In genomic region chr12:106001775-106002174, GRCm38 (mm10) we compare ENCODE assay signal across 18 mouse cellular contexts. TPM values are rescaled to one million over a fixed set of nuclear protein-coding genes. Genes with fewer than 3 reads are reported as not detected.
DNase-seq lines count a peak whose midpoint lies in the region; ATAC-seq and TF ChIP-seq lines count a peak whose summit lies in the region.
"Had no signal": no experiment of that assay in that cellular context is flagged by ENCODE, and none has a peak within 500 bp of the region (broad histone marks: within the 10 kb centered on the region; RNA-seq: fewer than 3 reads in every experiment).

No protein-coding gene starts in this region.

- 25% methylated on average over 8 of the region's 8 CpGs for WGBS in forebrain, postnatal 0 days
- WGBS in forebrain, embryonic 12.5 days: 58% methylated on average over 8 of the region's 8 CpGs

- no peak overlapping the region for H3K27ac ChIP-seq in forebrain, postnatal 0 days (ENCODE audit: low read depth, low read length)
- H3K27ac ChIP-seq in forebrain, embryonic 12.5 days: no peak overlapping the region
- H3K27ac ChIP-seq: heart, embryonic 15.5 days; liver, embryonic 13.5 days; neural tube, embryonic 15.5 days; stomach, embryonic 15.5 days had no signal

- no peaks in the 10 kb centered on the region for H3K27me3 ChIP-seq in forebrain, postnatal 0 days (ENCODE audit: insufficient read depth, low read length)
- no peaks in the 10 kb centered on the region for H3K27me3 ChIP-seq in forebrain, embryonic 12.5 days
- H3K27me3 ChIP-seq: heart, embryonic 15.5 days; liver, embryonic 13.5 days; neural tube, embryonic 15.5 days; stomach, embryonic 15.5 days had no signal

- H3K4me1 ChIP-seq in forebrain, postnatal 0 days (ENCODE audit: insufficient read depth): no peaks in the 10 kb centered on the region
- no peaks in the 10 kb centered on the region; the same call in 1 of the 2 replicates for H3K4me1 ChIP-seq in forebrain, embryonic 12.5 days
- H3K4me1 ChIP-seq: heart, embryonic 15.5 days; stomach, embryonic 15.5 days had no signal

- H3K9ac ChIP-seq in forebrain, postnatal 0 days: no peak overlapping the region
- no peak overlapping the region for H3K9ac ChIP-seq in forebrain, embryonic 12.5 days
- H3K9ac ChIP-seq: heart, embryonic 15.5 days; liver, embryonic 13.5 days; neural tube, embryonic 15.5 days; stomach, embryonic 15.5 days had no signal

- ATAC-seq in forebrain, postnatal 0 days: no peak; the same call in 1 of the 2 replicates
- ATAC-seq in forebrain, embryonic 12.5 days (ENCODE audit: low FRiP score): no peak
- no peak for ATAC-seq in monocyte, adult 5-6 weeks (replicated peaks; ENCODE audit: insufficient number of reproducible peaks, low FRiP score, low TSS enrichment, poor library complexity, severe bottlenecking)
- ATAC-seq: hindbrain, embryonic 16.5 days had no signal

- no peak overlapping the region for H3K4me2 ChIP-seq in forebrain, postnatal 0 days (ENCODE audit: low read depth)
- H3K4me2 ChIP-seq in forebrain, embryonic 12.5 days: no peak overlapping the region
- H3K4me2 ChIP-seq: heart, embryonic 15.5 days; liver, embryonic 13.5 days; midbrain, embryonic 11.5 days; neural tube, embryonic 15.5 days; stomach, embryonic 15.5 days had no signal

- TF ChIP-seq CTCF in forebrain, postnatal 0 days (IDR thresholded peaks at IDR 0.05; ENCODE audit: low read depth): peak; percentile 30

- H3K36me3 ChIP-seq in forebrain, postnatal 0 days (ENCODE audit: insufficient read depth): no peaks in the 10 kb centered on the region
- no peaks in the 10 kb centered on the region for H3K36me3 ChIP-seq in forebrain, embryonic 12.5 days (replicated peaks)
- H3K36me3 ChIP-seq: heart, embryonic 15.5 days; liver, embryonic 13.5 days; neural tube, embryonic 15.5 days; stomach, embryonic 15.5 days had no signal

- DNase-seq in forebrain, postnatal 0 days: peak; percentile 34
- peak; percentile 69 for DNase-seq in layer of hippocampus, adult 9-11 months
- DNase-seq in layer of hippocampus, postnatal 36 days: no peak
- DNase-seq in 3T3-L1 (ENCODE audit: low read depth, low spot score): peak; percentile 10
- DNase-seq in adrenal gland, postnatal 14 days: peak; percentile 68
- DNase-seq in gastrocnemius, adult 18-20 months (ENCODE audit: low spot score): no peak
- DNase-seq: cerebellum, adult 9-10 months; kidney, adult 2 months; kidney, postnatal 25 days; liver, embryonic 13.5 days; lung, postnatal 4 days had no signal

- no peak overlapping the region for H3K4me3 ChIP-seq in forebrain, postnatal 0 days (ENCODE audit: low read depth, low read length)
- no peak overlapping the region for H3K4me3 ChIP-seq in forebrain, embryonic 12.5 days (replicated peaks)
- H3K4me3 ChIP-seq: heart, embryonic 15.5 days; liver, embryonic 13.5 days; neural tube, embryonic 15.5 days; stomach, embryonic 15.5 days had no signal

- H3K9me3 ChIP-seq in forebrain, postnatal 0 days (ENCODE audit: low read length): no peaks in the 10 kb centered on the region
- H3K9me3 ChIP-seq in forebrain, embryonic 12.5 days: no peaks in the 10 kb centered on the region
- H3K9me3 ChIP-seq: heart, embryonic 15.5 days; liver, embryonic 13.5 days; neural tube, embryonic 15.5 days; stomach, embryonic 15.5 days had no signal

RNA-seq across cellular contexts. Expression of gene Vrk1, which starts 8.3 kb away (rescaled TPM):
- total RNA-seq in forebrain, postnatal 0 days (2014; rRNA removed): 30.5 and 34.9 TPM in 2 replicates
- polyA plus RNA-seq in forebrain, postnatal 0 days (2015; fragmentation: Nextera tagmentation; extraction: Ambion mirVana): 50.5 and 51.5 TPM in 2 replicates
- polyA plus RNA-seq in forebrain, embryonic 12.5 days (2016; fragmentation: Nextera tagmentation; extraction: Ambion mirVana): 97.7 and 106 TPM in 2 replicates
- total RNA-seq in layer of hippocampus, postnatal 36 days (2021): 10 to 100 TPM; 14.9 to 17.3 TPM
- total RNA-seq in adrenal gland, postnatal 14 days (2021): 21.5 and 24.1 TPM in 2 replicates
- total RNA-seq in gastrocnemius, adult 18-20 months (2021): 1 to 10 TPM; 3.8 to 4.6 TPM
- total RNA-seq in monocyte, adult 5-6 weeks (2017): 66.1 to 119 TPM (median 109 TPM) in 3 replicates

Comparison
In these comparisons a context has a peak if more than half of its experiments do, and no peak if none do; other contexts are left out.
1. DNase-seq: peak in forebrain, postnatal 0 days (single experiment), layer of hippocampus, adult 9-11 months (single experiment), 3T3-L1 (single experiment) and adrenal gland, postnatal 14 days (single experiment); none in layer of hippocampus, postnatal 36 days (0 of 2) and gastrocnemius, adult 18-20 months (single experiment).